Mouse (Mus musculus): Measurements from ENCODE around the gene Gsg1l2.

GRCm38 (mm10) chr11:67738846-67739490, 35.4 kb upstream of the Gsg1l2 start:
- TF ChIP-seq POLR2A (IDR thresholded peaks at IDR 0.05; ENCODE audit: control insufficient read depth, extremely low read depth, insufficient read depth, low read length, poor library complexity) (no peak), CTCF (IDR thresholded peaks at IDR 0.05; ENCODE audit: borderline replicate concordance, control insufficient read depth, extremely low read depth, insufficient read depth, low read length, poor library complexity) (no peak)

All from thymus, adult 2 months (tissue).